Mouse (Mus musculus): Measurements from ENCODE around the gene Hist1h4i. TPM values are rescaled to one million over a fixed set of nuclear protein-coding genes. Genes with fewer than 3 reads are reported as not detected.
"Not testable (repeated sequence)": the region's sequence is repeated elsewhere in the genome, so short reads cannot be mapped to it uniquely, and the experiment has no call there.

The Hist1h4i gene
- polyA plus RNA-seq, 1 experiment from 2014 or later: 33.6 TPM

GRCm38 (mm10) chr13:22043503-22044431, 2.6 kb upstream of the Hist1h4i start:
- peak; percentile 32 for DNase-seq (ENCODE audit: low spot score)
- WGBS: 2% methylated on average over 14 of the region's 14 CpGs
- peak overlapping the region; percentile 85 for H3K27ac ChIP-seq
- H3K4me3 ChIP-seq: peak overlapping the region; percentile 54
- H3K36me3 ChIP-seq: no peaks in the 10 kb centered on the region
- no peaks in the 10 kb centered on the region for H3K27me3 ChIP-seq (ENCODE audit: insufficient read depth, poor library complexity, severe bottlenecking)
- peaks cover 34% of the 10 kb centered on the region for H3K4me1 ChIP-seq (replicated peaks)
- H3K9me3 ChIP-seq: no peaks in the 10 kb centered on the region

- not testable (repeated sequence) for H3K36me3 ChIP-seq; H3K27me3 ChIP-seq (ENCODE audit: insufficient read depth, poor library complexity, severe bottlenecking); H3K9me3 ChIP-seq
- Histone ChIP-seq H3K27ac (peak within 1 kb of the TSS; percentile 94), H3K4me1 (replicated peaks) (peaks cover 34% of the 10 kb centered on the region), H3K4me3 (peak within 1 kb of the TSS; percentile 57)
- WGBS: under 1% methylated on average over 54 of the region's 80 CpGs
- peak; percentile 89 for DNase-seq (ENCODE audit: low spot score)
Observed at GRCm38 (mm10) chr13:22042568-22043502, 1.7 kb upstream of the Hist1h4i start, which contains the start of the genes Hist1h2ag and Hist1h2bj. TSS of gene Hist1h2ag (minus strand) at chr13:22042944. TSS of gene Hist1h2bj (plus strand) at chr13:22043214.

- peak; percentile 31 for DNase-seq (ENCODE audit: low spot score)
- peak overlapping the region; percentile 57 for H3K4me3 ChIP-seq
- H3K4me1 ChIP-seq (replicated peaks): peaks cover 37% of the 10 kb centered on the region
- no peaks in the 10 kb centered on the region for H3K27me3 ChIP-seq (ENCODE audit: insufficient read depth, poor library complexity, severe bottlenecking)
- no peaks in the 10 kb centered on the region for H3K9me3 ChIP-seq
- H3K27ac ChIP-seq: peak overlapping the region; percentile 94
- 3% methylated on average over 13 of the region's 13 CpGs for WGBS
- H3K36me3 ChIP-seq: no peaks in the 10 kb centered on the region
Observed at GRCm38 (mm10) chr13:22041651-22042567, 747 bp upstream of the Hist1h4i start.

- DNase-seq (ENCODE audit: low spot score): peak; percentile 63
- Histone ChIP-seq H3K27ac (peak overlapping the region; percentile 94), H3K36me3 (no peaks in the 10 kb centered on the region), H3K9me3 (no peaks in the 10 kb centered on the region), H3K27me3 (ENCODE audit: insufficient read depth, poor library complexity, severe bottlenecking) (no peaks in the 10 kb centered on the region), H3K4me1 (replicated peaks) (peaks cover 46% of the 10 kb centered on the region), H3K4me3 (peak overlapping the region; percentile 57)
- under 1% methylated on average over 24 of the region's 24 CpGs for WGBS
Observed at GRCm38 (mm10) chr13:22040464-22041141, 559 bp downstream of the Hist1h4i start.

- Histone ChIP-seq H3K9me3 (no peaks in the 10 kb centered on the region), H3K27ac (peak overlapping the region; percentile 94), H3K27me3 (ENCODE audit: insufficient read depth, poor library complexity, severe bottlenecking) (no peaks in the 10 kb centered on the region), H3K4me3 (peak overlapping the region; percentile 57), H3K4me1 (replicated peaks) (peaks cover 44% of the 10 kb centered on the region), H3K36me3 (no peaks in the 10 kb centered on the region)
- no peak for DNase-seq (ENCODE audit: low spot score)
- 10% methylated on average over 2 of the region's 2 CpGs for WGBS
Observed at GRCm38 (mm10) chr13:22039951-22040463, 1.2 kb downstream of the Hist1h4i start.

GRCm38 (mm10) chr13:22039364-22039763, 1.8 kb downstream of the Hist1h4i start:
- Histone ChIP-seq H3K27me3 (ENCODE audit: insufficient read depth, poor library complexity, severe bottlenecking) (no peaks in the 10 kb centered on the region), H3K36me3 (no peaks in the 10 kb centered on the region), H3K9me3 (no peaks in the 10 kb centered on the region), H3K4me3 (peak overlapping the region; percentile 57; the same call in 1 of the 2 replicates), H3K4me1 (replicated peaks) (peaks cover 45% of the 10 kb centered on the region), H3K27ac (peak overlapping the region; percentile 94)
- DNase-seq (ENCODE audit: low spot score): no peak
- WGBS: 63% methylated on average over 5 of the region's 5 CpGs

- WGBS: 81% methylated on average over 2 of the region's 2 CpGs
- Histone ChIP-seq H3K27ac (peak overlapping the region; percentile 94), H3K36me3 (no peaks in the 10 kb centered on the region), H3K9me3 (no peaks in the 10 kb centered on the region), H3K4me3 (peak overlapping the region; percentile 56; the same call in 1 of the 2 replicates), H3K27me3 (ENCODE audit: insufficient read depth, poor library complexity, severe bottlenecking) (no peaks in the 10 kb centered on the region), H3K4me1 (replicated peaks) (peaks cover 47% of the 10 kb centered on the region)
- no peak for DNase-seq (ENCODE audit: low spot score)
Observed at GRCm38 (mm10) chr13:22037415-22037814, 3.7 kb downstream of the Hist1h4i start.

- Histone ChIP-seq H3K4me3 (peak overlapping the region; percentile 56), H3K27ac (peak overlapping the region; percentile 94), H3K27me3 (ENCODE audit: insufficient read depth, poor library complexity, severe bottlenecking) (no peaks in the 10 kb centered on the region), H3K4me1 (replicated peaks) (peaks cover 43% of the 10 kb centered on the region), H3K9me3 (no peaks in the 10 kb centered on the region), H3K36me3 (no peaks in the 10 kb centered on the region)
- 64% methylated on average over 3 of the region's 3 CpGs for WGBS
- no peak for DNase-seq (ENCODE audit: low spot score)
Observed at GRCm38 (mm10) chr13:22036986-22037385, 4.2 kb downstream of the Hist1h4i start.

GRCm38 (mm10) chr13:22036149-22036956, 4.8 kb downstream of the Hist1h4i start:
- Histone ChIP-seq H3K4me1 (replicated peaks) (peaks cover 37% of the 10 kb centered on the region), H3K36me3 (no peaks in the 10 kb centered on the region), H3K27ac (peak overlapping the region; percentile 94), H3K9me3 (no peaks in the 10 kb centered on the region), H3K4me3 (peak overlapping the region; percentile 56), H3K27me3 (ENCODE audit: insufficient read depth, poor library complexity, severe bottlenecking) (no peaks in the 10 kb centered on the region)
- peak; percentile 51 for DNase-seq (ENCODE audit: low spot score)
- WGBS: 3% methylated on average over 22 of the region's 23 CpGs

- H3K27me3 ChIP-seq (ENCODE audit: insufficient read depth, poor library complexity, severe bottlenecking); H3K9me3 ChIP-seq; H3K36me3 ChIP-seq: not testable (repeated sequence)
- peak within 1 kb of the TSS; percentile 94 for H3K27ac ChIP-seq
- peak; percentile 88 for DNase-seq (ENCODE audit: low spot score)
- H3K4me3 ChIP-seq: peak within 1 kb of the TSS; percentile 57
- peaks cover 34% of the 10 kb centered on the region for H3K4me1 ChIP-seq (replicated peaks)
- WGBS: 0% methylated on average over 33 of the region's 69 CpGs
Observed at GRCm38 (mm10) chr13:22035267-22036148, 5.7 kb downstream of the Hist1h4i start, which contains the start of the genes Hist1h2ah and Hist1h2bk. TSS of gene Hist1h2ah (minus strand) at chr13:22035568. TSS of gene Hist1h2bk (plus strand) at chr13:22035870.
